Mouse (Mus musculus) G1E (cell line): ENCODE data around the gene Smarca4. TPM values are rescaled to one million over a fixed set of nuclear protein-coding genes. Genes with fewer than 3 reads are reported as not detected.
A peak's percentile ranks its signal among the peaks of the same experiment; 100 is the strongest.

Experiments used
- ATAC-seq: 2 replicates; pipeline ENCODE4 v1.8.0; 2016; ENCODE audit warnings: mild to moderate bottlenecking; ENCODE audit not compliant: insufficient number of reproducible peaks, poor library complexity, low FRiP score, severe bottlenecking; ENCODE audit errors: extremely low read depth
- DNase-seq: peaks from one replicate; pipeline ENCODE4 v3.0.0; 2012; ENCODE audit warnings: low spot score
- H3K27me3 ChIP-seq: 2 replicates; pipeline ENCODE4 v1.6.1; 2012; ENCODE audit warnings: mild to moderate bottlenecking, low read length, inconsistent platforms; ENCODE audit not compliant: insufficient read depth
- H3K36me3 ChIP-seq: replicated peaks from 2 replicates; pipeline ENCODE3; 2012; ENCODE audit warnings: mild to moderate bottlenecking, inconsistent platforms
- H3K4me1 ChIP-seq: 2 replicates; pipeline ENCODE4 v1.6.1; 2012; ENCODE audit warnings: low read depth, low read length, inconsistent platforms, mixed read lengths; ENCODE audit not compliant: insufficient read depth
- H3K4me3 ChIP-seq: 2 replicates; pipeline ENCODE4 v1.5.1; 2012; ENCODE audit warnings: low read depth, mild to moderate bottlenecking, inconsistent platforms, low read length, moderate library complexity, mixed read lengths
- H3K9me3 ChIP-seq: replicated peaks from 2 replicates; pipeline ENCODE4 v1.6.1; 2012; ENCODE audit warnings: inconsistent platforms
- CTCF ChIP-seq: IDR thresholded peaks from 2 replicates; pipeline ENCODE4 v1.5.1; 2012; ENCODE audit warnings: low read depth, low read length, inconsistent platforms, mixed read lengths
- GATA1 ChIP-seq: IDR thresholded peaks from 2 replicates; pipeline ENCODE4 v1.6.1; 2012; ENCODE audit warnings: borderline replicate concordance, low read length, inconsistent platforms, mixed read lengths
- GATA2 ChIP-seq: IDR thresholded peaks from 2 replicates; pipeline ENCODE4 v1.6.1; 2012; ENCODE audit warnings: low read depth, low read length, inconsistent platforms, borderline replicate concordance
- POLR2AphosphoS5 ChIP-seq: IDR thresholded peaks from 2 replicates; pipeline ENCODE4 v1.6.1; 2012; ENCODE audit warnings: low read depth, low read length, inconsistent platforms; ENCODE audit not compliant: insufficient replicate concordance
- TAL1 ChIP-seq: conservative IDR thresholded peaks from 2 replicates; pipeline ENCODE4 v1.6.1; 2012; ENCODE audit warnings: low read depth, low read length, inconsistent platforms, mixed read lengths
- polyA plus RNA-seq: library from polyadenylated mRNA; stranded (reverse); fragments of >175 nt; gene quantifications from 2 replicates; pipeline ENCODE4 v1.2.3, GENCODE M21; 2012
- total RNA-seq, 2 experiments: library from RNA; stranded (forward) in 1 of 2; stranded (reverse) in 1 of 2; fragments of 200-1000 nt in 1 of 2; fragments of >200 nt in 1 of 2; fragmentation: Nextera tagmentation in 1 of 2; gene quantifications; 2 replicates each; pipeline ENCODE4 v1.2.3; 2014 to 2017

The Smarca4 gene
- total and polyA plus RNA-seq, 3 experiments: 46.1 to 220 (median 85.6) TPM

DNA sequence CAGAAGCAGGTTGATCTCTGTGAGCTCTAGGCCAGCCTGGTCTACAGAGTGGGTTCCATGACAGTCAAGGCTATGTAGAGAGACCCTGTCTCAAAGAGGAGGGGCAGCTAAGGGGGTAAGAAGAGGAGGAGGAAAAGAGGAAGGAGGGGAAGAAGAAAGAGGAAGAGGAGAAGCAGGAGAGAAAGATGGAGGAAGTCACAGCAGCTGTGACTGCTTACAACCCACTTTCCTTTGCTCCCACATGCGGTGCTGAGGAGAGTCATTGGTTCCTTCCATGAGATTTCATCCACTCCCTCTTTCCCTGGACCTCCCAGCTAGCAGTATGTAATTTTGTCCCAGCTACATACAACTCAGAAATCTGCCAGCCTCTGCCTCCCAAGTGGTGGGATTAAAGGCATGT is 9.3 kb upstream of the Smarca4 start:
- Histone ChIP-seq H3K9me3 (no peaks in the 10 kb centered on the region), H3K36me3 (no peaks in the 10 kb centered on the region), H3K4me3 (no peak overlapping the region), H3K4me1 (peaks cover 8% of the 10 kb centered on the region), H3K27me3 (peaks cover 4% of the 10 kb centered on the region; the same call in 1 of the 2 replicates)
- ATAC-seq (no peak), DNase-seq (no peak)
- TF ChIP-seq GATA1 (no peak), TAL1 (no peak), GATA2 (no peak)

DNA sequence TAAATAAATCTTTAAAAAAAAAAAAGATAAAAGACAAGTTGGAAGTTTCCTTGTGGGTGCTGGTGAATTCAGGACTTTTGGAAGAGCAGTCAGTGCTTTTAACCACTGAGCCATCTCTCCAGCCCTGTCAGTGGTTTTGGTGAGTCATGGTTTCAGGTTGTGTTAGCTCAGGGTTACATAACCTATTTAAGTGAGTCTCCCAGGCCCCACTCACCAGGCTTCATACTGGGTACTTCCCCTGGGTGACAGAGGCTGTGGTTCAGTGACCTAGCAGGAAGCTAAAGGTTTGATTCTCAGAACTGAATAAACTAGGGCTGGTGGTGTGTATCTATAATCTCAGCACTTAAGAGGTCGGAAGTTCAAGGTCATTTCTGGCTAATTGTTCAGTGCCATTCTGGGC is 6.1 kb upstream of the Smarca4 start:
- no peak for ATAC-seq
- H3K27me3 ChIP-seq: peaks cover 4% of the 10 kb centered on the region; the same call in 1 of the 2 replicates
- H3K4me1 ChIP-seq: peaks cover 18% of the 10 kb centered on the region
- peaks cover 2% of the 10 kb centered on the region for H3K36me3 ChIP-seq
- TF ChIP-seq GATA2 (no peak), TAL1 (no peak), CTCF (no peak), GATA1 (no peak), POLR2AphosphoS5 (no peak)
- DNase-seq: no peak
- H3K4me3 ChIP-seq: no peak overlapping the region
- H3K9me3 ChIP-seq: no peaks in the 10 kb centered on the region

DNA sequence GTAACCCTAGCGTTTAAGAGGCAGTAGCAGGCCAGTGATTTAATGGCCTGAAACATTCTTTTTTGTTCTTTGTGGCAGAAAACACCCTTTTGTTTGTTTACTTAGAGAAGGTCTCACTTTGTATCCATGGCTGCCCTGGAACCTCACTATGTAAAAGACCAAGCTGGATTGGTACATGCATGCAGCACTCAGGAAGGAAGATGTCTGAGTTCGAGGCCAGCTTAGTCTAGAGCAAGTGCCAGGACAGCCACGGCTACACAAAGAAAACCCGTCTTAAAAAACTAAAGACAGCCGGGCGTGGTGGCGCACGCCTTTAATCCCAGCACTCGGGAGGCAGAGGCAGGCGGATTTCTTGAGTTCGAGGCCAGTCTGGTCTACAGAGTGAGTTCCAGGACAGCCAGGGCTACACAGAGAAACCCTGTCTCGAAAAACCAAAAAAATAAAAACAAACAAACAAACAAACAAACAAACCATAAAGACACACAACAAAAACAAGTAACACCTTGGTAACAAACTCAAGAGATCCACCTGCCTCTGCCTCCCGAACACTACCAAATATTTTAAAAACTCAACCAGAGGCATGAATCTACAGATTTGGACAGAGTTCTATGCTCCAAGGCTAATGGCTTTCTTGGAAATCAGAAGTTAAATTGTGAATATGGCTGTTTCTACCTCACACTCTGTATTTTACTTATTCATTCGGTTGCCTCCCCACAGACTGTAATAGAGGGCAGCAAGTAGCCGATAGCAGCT is 929 bp upstream of the Smarca4 start:
- no peaks in the 10 kb centered on the region for H3K27me3 ChIP-seq
- DNase-seq (no peak), ATAC-seq (no peak)
- peak overlapping the region; percentile 79 for H3K4me3 ChIP-seq
- H3K4me1 ChIP-seq: peaks cover 35% of the 10 kb centered on the region
- H3K9me3 ChIP-seq: no peaks in the 10 kb centered on the region
- H3K36me3 ChIP-seq: peaks cover 17% of the 10 kb centered on the region
- TF ChIP-seq GATA2 (no peak), CTCF (no peak), GATA1 (no peak), TAL1 (no peak), POLR2AphosphoS5 (no peak)

DNA sequence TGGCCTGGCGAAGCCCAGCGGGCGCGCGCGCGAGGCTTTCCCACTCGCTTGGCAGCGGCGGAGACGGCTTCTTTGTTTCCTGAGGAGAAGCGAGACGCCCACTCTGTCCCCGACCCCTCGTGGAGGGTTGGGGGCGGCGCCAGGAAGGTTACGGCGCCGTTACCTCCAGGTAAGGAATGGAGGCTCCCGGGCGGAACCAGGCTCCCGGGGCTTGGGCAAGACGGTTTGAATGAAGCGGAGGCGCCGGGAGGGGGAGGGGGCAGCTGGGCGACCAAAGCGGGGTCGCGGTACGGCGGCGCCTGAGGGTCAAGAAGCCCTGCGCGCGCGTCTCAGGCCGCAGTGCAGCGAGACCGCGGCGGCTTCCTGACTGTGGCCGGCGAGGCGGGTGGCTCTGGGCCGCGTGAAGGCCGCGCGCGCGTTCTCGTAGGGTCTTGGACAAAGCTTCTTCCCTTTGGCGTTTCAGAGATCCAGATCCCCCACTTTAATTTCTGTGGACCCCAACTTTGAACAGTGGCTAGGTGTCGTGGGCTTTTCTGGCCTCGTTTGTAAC is 338 bp downstream of the Smarca4 start:
- H3K36me3 ChIP-seq: peaks cover 27% of the 10 kb centered on the region
- DNase-seq (peak; percentile 60), ATAC-seq (0 out of 2 replicates have a peak, but pooled peaks have one; percentile 4)
- no peaks in the 10 kb centered on the region for H3K27me3 ChIP-seq
- peaks cover 42% of the 10 kb centered on the region for H3K4me1 ChIP-seq
- TF ChIP-seq GATA1 (no peak), POLR2AphosphoS5 (no peak)
- H3K4me3 ChIP-seq: peak overlapping the region; percentile 79
- H3K9me3 ChIP-seq: no peaks in the 10 kb centered on the region

DNA sequence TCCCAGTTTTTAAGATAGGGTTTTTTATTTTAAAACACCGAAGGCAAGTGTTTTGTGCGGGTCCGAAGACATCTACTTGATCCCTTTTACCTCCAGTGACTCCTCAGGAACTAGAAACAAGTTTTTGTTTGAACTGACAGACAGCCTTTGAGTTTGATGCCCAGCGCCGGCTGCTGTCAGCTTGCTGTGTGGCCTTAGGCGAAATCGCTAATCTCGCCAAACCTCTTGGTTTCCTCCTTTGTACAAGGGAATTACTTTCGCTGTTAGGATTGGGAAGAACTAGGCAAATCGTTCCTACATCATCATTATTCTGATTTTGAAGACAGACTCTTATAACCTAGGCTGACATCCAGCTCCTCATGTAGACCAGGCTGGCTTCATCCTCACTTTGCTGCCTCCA is 1.1 kb downstream of the Smarca4 start:
- H3K27me3 ChIP-seq: no peaks in the 10 kb centered on the region
- peak overlapping the region; percentile 79 for H3K4me3 ChIP-seq
- DNase-seq (no peak), ATAC-seq (no peak)
- H3K36me3 ChIP-seq: peaks cover 32% of the 10 kb centered on the region
- H3K4me1 ChIP-seq: peaks cover 44% of the 10 kb centered on the region
- TF ChIP-seq GATA2 (no peak), GATA1 (no peak), TAL1 (no peak), CTCF (no peak), POLR2AphosphoS5 (no peak)
- no peaks in the 10 kb centered on the region for H3K9me3 ChIP-seq

DNA sequence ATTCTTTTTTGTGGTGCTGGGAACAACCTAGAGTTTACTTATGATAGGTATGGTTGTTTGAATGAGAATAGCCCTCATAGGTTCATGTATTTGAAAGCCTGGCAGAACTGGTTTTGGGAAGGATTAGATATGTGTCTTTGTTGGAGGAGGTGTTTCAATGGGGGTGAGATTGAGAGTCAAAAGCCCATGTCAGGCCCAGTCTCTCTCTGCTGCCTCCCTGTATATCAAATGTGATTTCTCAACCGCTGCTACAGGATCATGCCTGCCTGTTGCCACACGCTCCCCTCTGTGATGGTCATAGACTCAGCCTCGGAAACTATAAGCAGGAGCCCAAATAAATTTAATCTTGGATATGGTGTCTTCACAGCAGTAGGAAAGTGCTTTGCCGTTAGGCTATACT is 4.3 kb downstream of the Smarca4 start:
- no peak for TF ChIP-seq POLR2AphosphoS5
- TF ChIP-seq TAL1: no peak
- no peak for TF ChIP-seq GATA1
- no peak for TF ChIP-seq CTCF
- no peak for TF ChIP-seq GATA2
- H3K27me3 ChIP-seq: no peaks in the 10 kb centered on the region
- ATAC-seq (no peak), DNase-seq (no peak)
- no peaks in the 10 kb centered on the region for H3K9me3 ChIP-seq
- H3K4me3 ChIP-seq: no peak overlapping the region
- peaks cover 45% of the 10 kb centered on the region for H3K4me1 ChIP-seq
- peaks cover 53% of the 10 kb centered on the region for H3K36me3 ChIP-seq

DNA sequence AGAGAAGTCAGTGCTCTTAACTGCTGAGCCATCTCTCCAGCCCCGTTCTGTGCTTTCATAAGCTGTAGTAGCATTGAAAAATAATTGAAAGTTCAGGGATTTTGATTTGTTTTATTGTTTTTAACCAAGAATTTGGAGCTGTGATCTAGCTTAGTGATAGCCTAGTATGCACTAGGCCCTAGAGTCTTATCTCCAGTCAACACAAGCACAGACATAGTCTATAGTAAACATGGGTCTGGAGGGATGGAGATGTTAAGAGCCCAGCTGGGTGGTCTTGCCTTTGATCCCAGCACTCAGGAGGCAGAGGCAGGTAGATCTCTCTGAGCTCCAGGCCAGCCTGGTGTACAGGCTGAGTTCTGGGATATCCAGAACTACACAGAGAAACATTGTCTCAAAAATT is 6.7 kb downstream of the Smarca4 start:
- no peak for ATAC-seq
- TF ChIP-seq TAL1 (no peak), GATA2 (no peak), POLR2AphosphoS5 (no peak)
- Histone ChIP-seq H3K4me3 (no peak overlapping the region), H3K27me3 (no peaks in the 10 kb centered on the region), H3K4me1 (peaks cover 45% of the 10 kb centered on the region), H3K36me3 (peaks cover 65% of the 10 kb centered on the region), H3K9me3 (no peaks in the 10 kb centered on the region)
- no peak for DNase-seq
